Mouse (Mus musculus) cerebellum, adult 2 months (tissue): ENCODE data around the gene Cnih3. TPM values are rescaled to one million over a fixed set of nuclear protein-coding genes. Genes with fewer than 3 reads are reported as not detected.

Source experiments
- DNase-seq, 2 experiments: peaks; one replicate each; pipeline ENCODE4 v3.0.0; 2021
- H3K27ac ChIP-seq: fragments of 200-500 bp; 2 replicates; pipeline ENCODE4 v1.5.1; 2012; ENCODE audit warnings: low read length, control low read depth, inconsistent platforms; ENCODE audit not compliant: insufficient read depth
- H3K27me3 ChIP-seq: fragments of 200-500 bp; 2 replicates; pipeline ENCODE4 v1.6.1; 2012; ENCODE audit warnings: inconsistent platforms, mild to moderate bottlenecking, low read length, moderate library complexity; ENCODE audit not compliant: control insufficient read depth, insufficient read depth
- H3K4me1 ChIP-seq: fragments of 200-500 bp; 2 replicates; pipeline ENCODE4 v1.6.1; 2011; ENCODE audit warnings: low read length; ENCODE audit not compliant: control insufficient read depth, insufficient read depth
- H3K4me3 ChIP-seq: fragments of 200-500 bp; replicated peaks from 2 replicates; pipeline ENCODE3; 2011; ENCODE audit warnings: mild to moderate bottlenecking, low read depth, low read length, control low read depth; ENCODE audit not compliant: insufficient read depth
- CTCF ChIP-seq: fragments of 200-500 bp; IDR thresholded peaks from 2 replicates; pipeline ENCODE4 v1.5.1; 2011; ENCODE audit warnings: low read depth, mild to moderate bottlenecking, control low read depth, low read length, moderate library complexity, borderline replicate concordance; ENCODE audit not compliant: insufficient read depth
- POLR2A ChIP-seq: fragments of 200-500 bp; IDR thresholded peaks from 2 replicates; pipeline ENCODE4 v1.6.1; 2011; ENCODE audit warnings: low read length, control low read depth, borderline replicate concordance; ENCODE audit not compliant: insufficient read depth
- WGBS: fragments of 180-500 bp; shearing (Covaris S2); methylation state at CpG from one replicate; pipeline ENCODE4 v1.1.7; 2018; 5-methylcytosine and 5-hydroxymethylcytosine counted together
- polyA plus RNA-seq: library from polyadenylated mRNA; depleted of rRNA; stranded (reverse); fragments of >200 nt; gene quantifications from 2 replicates; pipeline ENCODE4 v1.2.3, GENCODE M21; 2012

The Cnih3 gene
- polyA plus RNA-seq, 1 experiment, result 6.9 TPM

DNA sequence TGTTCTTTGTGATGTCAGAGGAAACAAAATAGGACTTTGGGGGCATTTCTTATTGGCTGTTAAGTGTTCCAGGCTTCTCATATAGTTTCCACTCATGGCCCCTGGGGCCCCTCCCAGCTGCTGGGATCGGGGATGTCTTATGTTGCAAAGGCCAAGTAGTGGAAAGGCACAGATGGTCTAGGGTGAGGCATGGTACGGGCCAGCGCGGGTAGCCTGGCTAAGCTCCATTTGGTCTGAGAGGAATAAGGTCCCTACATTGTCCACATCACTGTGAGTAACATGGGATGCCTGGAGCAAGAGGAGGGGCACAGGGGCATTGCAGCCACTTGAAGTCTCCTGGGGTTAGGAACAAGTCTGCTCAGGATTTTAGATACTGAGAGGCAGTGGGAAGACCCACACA, 95.1 kb downstream of the Cnih3 start:
- WGBS, result 15% methylated on average over 4 of the region's 4 CpGs
- H3K27ac ChIP-seq, result no peak overlapping the region
- peaks cover 25% of the 10 kb centered on the region; the same call in 1 of the 2 replicates for H3K4me1 ChIP-seq

DNA sequence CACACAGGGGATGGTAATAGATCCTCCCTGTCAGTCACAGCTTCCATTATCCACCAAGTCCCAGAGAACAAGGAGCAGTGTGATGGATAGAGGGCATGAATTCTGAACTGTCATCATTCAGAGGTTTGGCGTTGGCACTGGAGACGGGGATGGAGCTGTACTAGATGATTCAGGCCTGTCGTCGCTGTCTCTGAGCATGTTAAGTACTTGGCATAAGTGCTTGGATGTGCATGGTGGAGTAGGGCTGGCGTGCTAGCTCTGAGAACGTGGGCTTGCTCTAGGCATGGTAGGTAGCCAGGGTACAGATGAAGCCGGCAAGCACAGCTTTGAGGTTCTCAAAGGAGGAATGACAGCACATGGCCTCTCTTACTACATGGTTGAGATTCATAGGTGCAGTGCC, 95.6 kb downstream of the Cnih3 start:
- peaks cover 24% of the 10 kb centered on the region; the same call in 1 of the 2 replicates for H3K4me1 ChIP-seq
- 71% methylated on average over 7 of the region's 7 CpGs for WGBS
- no peak overlapping the region for H3K4me3 ChIP-seq
- DNase-seq, result no peak
- no peaks in the 10 kb centered on the region for H3K27me3 ChIP-seq
- no peak for TF ChIP-seq CTCF
- TF ChIP-seq POLR2A, result no peak
- H3K27ac ChIP-seq, result no peak overlapping the region

More for the DNA sequence above, 95.1 kb downstream of the Cnih3 start:
- Histone ChIP-seq H3K4me3 (no peak overlapping the region), H3K27me3 (no peaks in the 10 kb centered on the region)
- peak in 1 of 2 experiments; percentile 49 for DNase-seq
- no peak for TF ChIP-seq CTCF
- no peak for TF ChIP-seq POLR2A

DNA sequence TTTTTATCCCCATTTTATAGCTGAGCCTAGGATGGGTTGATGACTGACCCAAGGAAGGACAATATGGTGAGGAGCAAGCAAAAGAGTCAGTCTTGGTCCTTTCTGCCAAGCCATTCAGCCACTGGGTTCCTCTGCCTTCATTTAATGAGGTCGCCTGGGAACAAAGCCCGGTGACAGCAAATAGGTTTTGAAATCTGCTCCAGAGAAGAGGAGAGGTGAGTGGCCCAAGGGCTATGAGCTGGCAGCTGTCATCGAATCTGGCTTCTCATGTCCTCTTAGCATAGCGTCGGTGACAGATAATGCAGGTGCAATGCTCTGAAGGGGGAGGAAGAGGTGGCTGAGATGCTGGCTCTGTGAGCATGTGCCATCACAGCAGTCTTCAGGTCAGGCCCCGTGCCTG, 100.7 kb downstream of the Cnih3 start:
- no peak overlapping the region for H3K27ac ChIP-seq
- peaks cover 1% of the 10 kb centered on the region; the same call in 1 of the 2 replicates for H3K4me1 ChIP-seq
- 40% methylated on average over 6 of the region's 6 CpGs for WGBS
- no peak overlapping the region for H3K4me3 ChIP-seq
- no peaks in the 10 kb centered on the region for H3K27me3 ChIP-seq
- TF ChIP-seq POLR2A, result no peak
- TF ChIP-seq CTCF, result no peak
- DNase-seq, result peak in 1 of 2 experiments; percentile 36

DNA sequence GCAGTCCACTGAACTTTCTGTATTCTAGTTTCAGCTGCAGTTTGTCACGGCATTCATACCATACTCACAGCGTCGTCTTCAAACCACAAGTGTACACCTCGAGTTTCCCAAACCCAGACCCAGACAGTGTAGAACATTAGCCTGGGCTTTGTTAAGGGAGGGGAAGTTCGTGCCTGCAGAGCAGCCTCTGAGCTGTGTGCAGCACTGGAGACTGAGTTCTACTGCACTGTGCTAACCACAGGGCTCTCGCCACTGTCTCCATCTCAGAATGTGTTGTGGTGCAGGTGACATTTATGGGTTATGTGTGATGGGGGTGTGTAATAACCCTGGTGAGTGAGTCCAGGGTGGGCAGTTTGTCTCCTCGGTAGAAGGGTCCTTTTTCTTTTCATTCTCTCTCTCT, 104.5 kb downstream of the Cnih3 start:
- TF ChIP-seq POLR2A, result no peak
- no peak for TF ChIP-seq CTCF
- DNase-seq, result no peak
- Histone ChIP-seq H3K4me1 (no peaks in the 10 kb centered on the region; the same call in 1 of the 2 replicates), H3K27ac (no peak overlapping the region), H3K4me3 (no peak overlapping the region), H3K27me3 (no peaks in the 10 kb centered on the region)
- WGBS, result 91% methylated on average over 7 of the region's 7 CpGs

GRCm38 (mm10) chr1:181459431-181460105, 107.1 kb downstream of the Cnih3 start:
- 41% methylated on average over 7 of the region's 7 CpGs for WGBS
- peak in 1 of 2 experiments; percentile 48 for DNase-seq
- Histone ChIP-seq H3K4me1 (no peaks in the 10 kb centered on the region; the same call in 1 of the 2 replicates), H3K27me3 (no peaks in the 10 kb centered on the region), H3K4me3 (no peak overlapping the region), H3K27ac (peak overlapping the region; percentile 65; the same call in 1 of the 2 replicates)
- TF ChIP-seq CTCF (no peak), POLR2A (no peak)

GRCm38 (mm10) chr1:181460283-181460682, 107.9 kb downstream of the Cnih3 start:
- no peak for DNase-seq
- Histone ChIP-seq H3K4me1 (no peaks in the 10 kb centered on the region; the same call in 1 of the 2 replicates), H3K27ac (no peak overlapping the region), H3K4me3 (no peak overlapping the region), H3K27me3 (no peaks in the 10 kb centered on the region)
- 85% methylated on average over 2 of the region's 2 CpGs for WGBS
- TF ChIP-seq POLR2A, result no peak

DNA sequence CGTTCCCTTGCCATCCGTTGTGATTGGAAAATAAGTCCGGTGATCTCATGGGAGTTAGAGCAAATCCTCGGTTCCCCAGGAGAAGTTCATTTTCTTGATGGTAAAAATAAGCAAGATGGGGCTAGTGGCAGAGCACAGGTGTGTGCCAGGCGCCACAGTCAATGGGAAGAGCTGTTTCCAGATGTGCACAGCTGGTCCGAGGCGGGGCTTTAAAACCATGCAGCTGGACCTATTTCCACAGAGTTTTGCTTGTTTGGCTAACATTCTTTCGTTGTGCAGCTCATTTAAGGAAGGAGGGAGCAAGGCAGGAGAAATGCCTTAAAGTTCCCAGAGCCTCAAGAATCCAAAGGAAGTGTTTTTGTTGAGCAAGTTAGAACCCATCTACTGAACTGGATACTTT, 109.1 kb downstream of the Cnih3 start:
- TF ChIP-seq CTCF (no peak), POLR2A (no peak)
- 91% methylated on average over 8 of the region's 8 CpGs for WGBS
- Histone ChIP-seq H3K4me3 (no peak overlapping the region), H3K27ac (no peak overlapping the region), H3K27me3 (no peaks in the 10 kb centered on the region), H3K4me1 (peaks cover 3% of the 10 kb centered on the region)
- DNase-seq, result no peak
